Mouse (Mus musculus) heart, postnatal 10 days (tissue): ENCODE measurements around the gene Fam20c. TPM values are rescaled to one million over a fixed set of nuclear protein-coding genes. Genes with fewer than 3 reads are reported as not detected.

Experiments used
- DNase-seq, 2 experiments: peaks; one replicate each; pipeline ENCODE4 v3.0.0; 2021
- intact Hi-C: fragments of 180-260 bp; cut with DNase I; formaldehyde crosslinking; loops from one replicate; pipeline ENCODE4 v1.15.1; 2025
- total RNA-seq, 2 experiments: library from RNA; stranded (reverse); gene quantifications; 2 replicates each; pipeline ENCODE4 v1.2.3; 2021

The Fam20c gene
- total RNA-seq, 2 experiments from 2014 or later, result 11.2 to 14.7 TPM

DNA sequence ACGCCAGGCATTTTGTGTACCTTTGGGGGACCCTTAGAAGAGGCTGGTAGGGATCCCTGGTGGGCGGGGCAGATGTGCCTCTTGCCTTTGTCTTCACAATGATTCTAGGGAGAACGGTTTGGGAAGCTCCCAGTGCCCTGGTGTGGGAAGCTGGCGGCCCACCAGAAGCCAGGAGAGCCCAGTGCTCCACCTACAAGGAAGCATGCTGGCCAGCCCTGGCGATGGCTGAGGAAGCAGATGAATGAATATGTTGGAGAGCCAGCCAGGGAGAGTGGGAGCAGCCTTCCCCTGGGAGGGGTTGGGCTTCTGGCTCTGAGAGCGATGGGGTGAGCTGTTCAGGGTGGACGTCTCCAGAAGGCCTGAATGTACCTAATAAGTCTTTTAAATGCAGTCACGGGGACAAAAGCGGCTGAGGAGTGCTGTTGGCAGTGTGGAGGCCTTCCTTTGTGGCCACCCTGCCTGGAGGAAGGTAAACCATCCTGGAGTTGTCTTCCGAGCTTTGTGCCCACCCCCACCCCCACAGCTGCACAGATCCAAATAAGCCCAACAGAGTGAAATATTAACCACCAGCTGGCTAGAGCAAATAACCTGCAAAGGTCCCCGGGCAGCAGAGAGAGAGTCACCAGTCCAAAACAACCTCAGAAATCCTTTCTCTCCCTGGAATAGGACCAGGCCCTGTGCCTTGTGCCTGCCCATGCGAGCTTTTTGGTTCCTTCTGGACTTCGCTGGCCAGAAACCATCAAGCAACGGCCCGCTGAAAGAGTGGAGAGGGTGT lies 2.2 kb downstream of the Fam20c start:
- intact Hi-C loops, result no loop called here
- DNase-seq, result peak; percentile 63 to 67

DNA sequence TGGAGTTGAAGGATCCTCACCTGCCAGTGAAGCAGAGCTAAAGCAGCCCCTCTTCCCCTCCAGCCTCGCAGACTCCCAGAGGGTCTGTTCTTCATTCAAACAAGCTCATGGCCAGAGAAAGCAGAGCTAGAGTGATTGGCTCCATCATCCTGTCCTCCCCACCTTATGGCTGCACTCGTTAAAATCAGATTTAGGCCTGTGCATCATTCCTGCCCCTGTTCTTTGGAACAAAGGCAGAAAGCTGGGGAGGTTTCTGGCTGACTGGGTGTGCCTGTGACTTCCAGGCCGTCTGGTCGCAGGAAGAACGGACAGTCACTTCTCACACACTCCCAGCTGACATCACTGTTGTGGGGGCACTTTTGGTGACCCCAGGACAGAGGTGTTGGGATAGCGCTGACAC lies 2.8 kb downstream of the Fam20c start:
- intact Hi-C loops, result no loop called here
- DNase-seq, result no peak

DNA sequence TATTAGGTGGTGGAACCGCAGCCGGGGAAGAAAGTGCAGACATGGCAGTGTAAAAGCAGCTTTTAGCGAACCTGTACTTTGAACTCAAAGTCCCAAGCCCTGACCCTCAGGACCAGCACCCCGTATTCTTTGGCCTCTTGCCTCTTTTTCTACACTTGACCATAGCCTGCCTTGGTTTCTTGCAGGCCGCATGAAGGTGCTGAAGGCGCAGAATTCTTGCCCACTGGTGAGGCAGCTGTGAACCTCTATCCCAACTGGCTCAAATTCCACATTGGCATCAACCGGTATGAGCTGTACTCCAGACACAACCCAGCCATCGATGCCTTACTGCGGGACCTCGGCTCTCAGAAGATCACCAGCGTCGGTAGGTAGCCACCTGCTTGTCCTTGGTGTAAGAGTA lies 3.3 kb downstream of the Fam20c start:
- DNase-seq, result no peak
- intact Hi-C loops, result no loop called here

DNA sequence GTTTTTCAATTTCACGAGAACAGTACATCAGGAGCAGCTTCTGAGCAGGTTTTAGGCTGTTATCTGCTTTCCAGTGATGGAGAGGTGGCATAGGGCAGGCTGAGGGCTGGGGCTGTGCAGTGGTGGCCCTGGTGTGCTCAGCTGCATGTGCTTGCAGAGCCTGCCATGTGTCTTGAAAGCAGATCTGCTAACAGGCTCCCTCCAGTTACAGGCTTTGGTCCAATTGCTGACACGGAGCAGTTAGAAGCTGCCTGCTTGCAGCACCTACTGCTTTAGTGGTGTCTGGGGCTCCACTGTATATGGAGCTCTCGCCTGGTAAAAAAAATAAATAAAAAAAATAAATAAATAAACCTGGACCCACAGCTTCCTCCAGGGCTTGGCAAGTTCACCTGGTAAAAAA lies 4.2 kb downstream of the Fam20c start:
- intact Hi-C loops, result no loop called here
- DNase-seq, result no peak

DNA sequence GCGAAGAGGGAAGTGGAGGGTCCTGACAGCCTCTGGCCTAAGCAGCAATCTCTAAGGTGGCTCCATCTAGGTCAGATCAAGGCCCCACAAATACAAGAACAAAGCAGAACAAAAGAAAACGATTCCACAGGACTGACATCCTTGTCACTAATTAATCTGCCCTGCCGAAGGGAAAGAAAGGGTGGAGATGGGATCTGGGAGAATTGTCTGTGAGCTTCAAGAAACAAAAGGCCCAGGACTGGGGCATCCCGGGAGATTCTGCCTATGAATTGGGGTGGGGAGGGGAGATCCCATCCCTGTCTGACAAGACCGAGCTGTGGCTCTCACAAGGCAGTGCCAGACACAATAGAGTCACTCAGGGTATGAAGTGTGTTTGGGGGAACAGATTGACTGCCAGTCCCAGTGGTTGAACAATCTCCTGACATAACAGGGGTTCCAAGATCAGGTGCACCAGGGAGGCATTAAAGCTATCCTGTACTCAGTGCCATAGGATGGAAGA lies 7.6 kb downstream of the Fam20c start:
- intact Hi-C loops, result no loop called here
- no peak for DNase-seq

DNA sequence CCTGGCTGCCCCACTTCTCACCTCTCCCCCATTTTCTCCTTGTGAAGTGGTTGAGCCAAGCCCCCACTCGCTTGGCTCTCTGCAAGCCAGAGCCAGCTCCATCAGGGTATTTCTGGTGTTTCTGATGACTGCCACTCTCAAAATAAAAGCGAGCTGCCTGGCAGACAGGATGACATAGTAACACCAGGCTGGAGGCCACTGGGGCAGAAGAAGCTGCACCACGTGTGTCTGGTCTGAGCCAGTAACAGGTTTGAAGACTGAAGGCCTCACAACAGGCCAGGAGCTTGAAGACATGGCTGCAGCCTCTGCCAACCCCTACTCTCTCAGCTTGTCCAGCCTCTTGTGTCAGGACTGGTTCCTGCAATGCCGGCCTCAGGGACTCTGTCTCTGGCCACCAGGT lies 8.0 kb downstream of the Fam20c start:
- peak in 1 of 2 experiments; percentile 13 for DNase-seq

DNA sequence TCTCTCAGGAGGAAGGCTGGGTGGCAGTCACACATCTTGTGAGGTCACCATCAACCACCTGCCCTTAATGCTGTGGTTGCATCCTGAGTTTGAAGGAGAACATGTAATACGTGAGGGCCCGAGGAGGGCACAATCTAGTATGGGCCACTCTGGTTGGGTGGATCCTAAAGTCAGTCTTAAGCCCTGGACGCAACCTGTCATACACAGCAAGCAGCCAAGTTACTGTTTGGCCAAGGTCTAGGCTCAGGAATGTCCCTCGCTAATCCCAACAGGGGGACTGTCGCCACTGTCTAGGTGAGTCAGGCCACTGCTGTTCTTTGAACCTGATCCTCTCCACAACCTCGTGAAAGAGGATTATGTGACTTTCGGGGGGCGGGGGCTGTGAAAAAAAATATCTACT lies 10.3 kb downstream of the Fam20c start:
- DNase-seq, result no peak
- intact Hi-C loops, result no loop called here

More for the DNA sequence above, 8.0 kb downstream of the Fam20c start:
- intact Hi-C loops, result no loop called here

DNA sequence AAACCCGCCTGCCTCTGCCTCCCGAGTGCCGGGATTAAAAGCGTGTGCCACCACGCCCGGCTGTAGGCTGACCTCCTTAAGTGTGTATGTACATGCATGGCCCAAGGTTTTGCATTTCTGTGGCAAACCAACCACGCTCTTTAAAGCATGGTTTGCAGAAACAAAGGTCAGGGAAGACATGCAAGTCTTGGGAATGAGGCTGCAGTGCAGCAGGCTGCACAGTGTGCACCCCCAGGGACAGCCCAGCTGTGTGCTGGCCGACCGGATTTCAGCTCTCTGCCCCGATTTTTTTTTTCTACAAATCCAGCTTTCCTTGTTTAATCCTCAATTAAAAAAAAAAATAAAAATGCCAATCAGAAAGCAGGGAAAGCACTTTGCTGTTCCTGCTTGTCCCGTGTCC lies 13.3 kb downstream of the Fam20c start:
- intact Hi-C loops, result no loop called here
- DNase-seq, result no peak

DNA sequence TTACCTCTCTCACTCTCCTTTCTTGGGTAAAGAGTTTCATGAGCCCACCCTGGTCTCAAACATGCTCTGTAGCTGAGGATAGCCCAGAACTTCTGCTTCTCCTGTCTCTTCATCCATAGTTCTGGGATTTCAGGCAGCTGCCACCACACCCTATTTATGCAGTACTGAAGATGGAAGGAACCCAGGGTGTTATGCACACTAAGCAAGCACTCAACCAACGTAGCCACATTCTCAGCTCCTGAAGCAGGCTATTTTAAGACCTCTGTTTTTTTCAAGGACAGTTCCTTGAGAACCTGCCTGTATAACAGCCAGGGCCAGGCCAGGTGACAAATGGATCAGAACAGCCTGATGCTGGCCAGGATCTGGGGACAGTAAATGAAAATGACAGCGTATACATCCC lies 14.4 kb downstream of the Fam20c start:
- DNase-seq, result no peak
- intact Hi-C loops, result no loop called here

DNA sequence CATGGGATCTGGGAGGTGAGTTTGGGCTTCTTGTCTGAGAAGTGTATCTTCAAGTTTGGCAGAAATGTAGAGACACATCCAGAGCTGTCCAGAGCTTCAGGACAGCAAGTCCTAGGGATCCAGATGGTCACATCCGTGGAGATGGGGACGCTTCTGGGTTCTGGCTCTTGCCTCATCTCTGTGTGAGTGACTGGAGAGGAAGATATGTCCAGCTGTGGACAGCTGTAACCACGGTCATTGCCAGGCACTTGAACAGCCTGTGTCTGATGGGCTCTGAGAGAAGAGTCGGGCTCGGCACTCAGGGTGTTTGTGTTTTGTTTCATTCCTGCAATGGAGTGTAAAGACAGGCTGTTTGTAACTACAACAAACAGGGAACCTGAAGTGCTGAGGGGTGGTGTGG lies 14.8 kb downstream of the Fam20c start:
- peak; percentile 75 for DNase-seq
- intact Hi-C loops, result no loop called here

DNA sequence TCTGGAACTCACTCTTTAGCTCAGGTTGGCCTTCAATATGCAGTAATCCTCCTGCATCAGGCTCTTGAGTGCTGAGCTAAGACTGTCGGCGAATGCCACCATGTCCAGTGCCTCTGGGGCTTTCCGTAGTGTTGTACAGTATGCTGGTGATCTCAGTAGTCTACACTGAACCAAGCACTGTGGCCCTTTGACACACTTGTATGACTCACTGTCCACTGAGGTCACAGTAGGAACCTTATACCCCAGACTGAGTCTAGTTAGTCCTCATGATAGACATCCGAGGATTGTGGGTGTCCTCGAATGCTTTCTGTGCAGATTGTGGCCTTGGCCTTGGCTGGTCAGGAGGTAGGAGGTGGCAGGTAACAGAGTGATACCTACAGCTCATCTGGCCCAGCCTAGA lies 20.8 kb downstream of the Fam20c start:
- intact Hi-C loops, result no loop called here
- no peak for DNase-seq

DNA sequence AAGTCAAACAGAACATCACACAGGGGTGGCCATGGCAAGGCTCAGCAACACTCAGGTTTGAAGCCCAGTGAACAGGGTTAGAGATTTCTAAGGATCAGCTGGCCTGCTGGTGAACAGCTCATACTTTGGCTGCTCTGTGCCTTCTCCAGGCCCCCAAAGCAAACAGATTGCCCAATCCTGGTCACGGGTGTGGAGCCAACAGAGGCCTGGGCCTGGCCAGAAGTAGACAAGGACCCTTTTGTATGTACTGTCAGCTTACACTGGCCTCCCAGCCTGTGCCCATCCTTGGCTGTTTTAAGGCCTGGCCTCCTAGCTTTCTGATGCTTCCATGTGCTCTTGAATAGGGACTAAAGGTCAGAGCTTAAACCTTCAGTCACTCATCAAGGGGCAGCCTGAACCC lies 22.0 kb downstream of the Fam20c start:
- peak in 1 of 2 experiments; percentile 28 for DNase-seq
- intact Hi-C loops, result no loop called here

DNA sequence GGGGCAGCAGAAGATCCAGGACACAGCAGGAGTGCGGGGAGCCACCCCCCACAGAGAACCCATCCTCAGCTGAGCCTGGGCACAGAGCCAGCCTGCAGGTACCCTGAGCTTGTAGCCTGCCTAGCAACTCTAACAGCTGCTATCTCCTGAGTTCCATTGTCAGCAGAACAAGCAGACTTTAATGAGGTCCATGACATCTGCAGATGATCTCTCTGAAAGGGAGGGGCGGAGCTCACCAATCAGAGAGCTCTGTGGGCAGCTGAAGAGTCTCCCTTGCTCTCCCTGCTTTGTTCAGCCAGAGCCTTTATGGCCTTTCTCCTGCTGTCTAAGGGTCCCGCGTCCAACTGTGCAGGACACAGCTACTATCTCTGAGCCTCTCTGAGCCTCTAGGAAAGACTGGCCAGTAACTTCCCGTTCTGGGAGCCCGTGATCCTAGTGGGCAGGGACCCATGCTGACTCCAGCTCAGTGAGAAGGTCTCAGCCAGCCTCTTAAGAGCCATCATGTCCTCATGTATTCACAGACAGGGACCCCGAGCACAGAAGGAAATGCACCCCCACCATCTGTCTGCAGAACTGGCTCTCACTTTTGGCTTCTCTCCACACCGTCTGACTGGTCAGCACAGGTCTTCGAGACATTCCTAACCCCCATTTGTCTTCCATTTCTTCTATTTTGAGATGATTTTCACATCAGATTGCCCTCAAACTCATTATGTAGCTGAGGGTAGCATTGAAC lies 24.6 kb downstream of the Fam20c start:
- intact Hi-C loops, result no loop called here
- DNase-seq, result no peak

DNA sequence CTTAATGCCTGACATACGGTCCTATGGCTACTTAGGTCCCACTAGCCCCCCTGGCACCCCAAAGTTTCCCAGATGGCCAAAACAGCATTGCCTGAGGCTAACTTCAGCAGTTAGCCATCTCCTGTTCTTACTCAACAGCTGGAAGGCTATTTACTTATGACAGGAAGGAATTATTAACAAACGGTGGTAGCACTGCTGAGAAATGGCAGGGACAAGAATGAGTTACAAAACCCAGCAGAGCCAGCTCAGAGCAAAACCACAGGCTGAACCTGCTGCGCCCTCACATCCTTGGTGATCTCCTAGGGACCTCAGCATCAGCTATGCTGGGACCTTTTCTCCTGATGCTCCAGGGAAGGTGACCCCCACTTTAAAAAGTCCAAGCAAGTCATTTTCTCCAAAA lies 25.3 kb downstream of the Fam20c start:
- DNase-seq, result no peak
- intact Hi-C loops, result no loop called here

DNA sequence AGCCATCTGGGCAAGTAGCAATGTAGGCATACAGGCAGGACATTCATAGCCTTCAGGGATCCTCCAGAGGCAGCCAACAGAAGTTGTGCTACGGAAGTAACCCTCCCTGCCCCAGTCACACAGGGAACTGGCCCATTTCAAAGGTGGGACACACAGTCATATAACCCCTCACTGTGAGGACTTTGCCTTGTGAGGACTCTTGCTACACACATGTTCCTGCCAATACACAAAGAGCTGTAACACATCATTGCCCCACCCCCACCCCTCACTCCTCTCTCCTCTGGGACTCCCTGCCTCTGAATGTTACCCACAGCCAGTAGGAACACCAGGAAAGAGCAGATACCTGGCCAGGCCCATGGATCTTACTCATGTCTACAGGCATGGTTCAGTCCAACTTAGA lies 28.4 kb downstream of the Fam20c start:
- DNase-seq, result no peak
- intact Hi-C loops, result no loop called here

DNA sequence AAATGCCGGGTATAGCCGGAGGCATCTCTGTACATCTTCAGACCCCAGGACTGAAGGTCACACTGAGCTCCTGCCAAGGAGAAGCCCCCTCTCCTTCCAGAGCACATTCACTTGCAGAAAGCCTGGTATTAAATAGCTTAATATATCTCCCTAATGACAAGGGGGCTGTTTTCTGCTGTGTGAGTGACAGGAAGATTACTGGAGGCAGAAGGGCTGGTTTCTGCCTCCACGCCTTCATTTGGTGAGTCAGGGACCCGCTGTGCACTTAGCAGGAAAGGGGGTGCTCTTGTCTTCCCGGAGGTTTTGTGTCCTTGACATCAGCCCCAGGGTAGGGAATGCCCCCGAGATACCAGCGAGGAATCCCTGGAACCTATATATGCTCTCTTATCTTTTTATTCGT lies 28.9 kb downstream of the Fam20c start:
- intact Hi-C loops, result no loop called here
- DNase-seq, result no peak

DNA sequence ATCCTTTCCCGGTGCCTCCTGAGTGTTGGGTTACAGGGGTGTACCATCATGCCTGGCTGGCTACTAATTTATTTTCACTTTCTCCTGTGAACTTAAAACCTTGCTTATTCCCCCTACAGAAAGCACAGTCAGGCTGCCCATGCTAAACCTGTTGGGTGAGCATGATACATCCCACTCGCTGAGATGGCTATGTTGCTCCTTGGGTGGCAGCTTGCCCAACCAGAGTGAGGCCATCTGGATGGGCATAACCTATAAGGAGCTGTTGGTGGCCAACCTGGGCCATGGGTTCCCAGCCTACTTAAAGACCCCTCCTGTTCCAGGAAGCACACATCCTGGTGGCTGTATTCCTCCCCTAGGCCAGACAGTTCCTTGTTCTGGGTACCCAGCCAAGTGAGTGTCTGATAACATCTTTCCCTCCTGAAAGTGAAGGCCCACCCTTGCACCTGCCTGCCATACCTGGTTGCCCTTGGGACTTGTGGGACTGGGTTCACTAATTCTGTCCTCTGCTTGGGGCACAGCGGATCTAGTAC lies 31.7 kb downstream of the Fam20c start:
- intact Hi-C loops, result no loop called here

DNA sequence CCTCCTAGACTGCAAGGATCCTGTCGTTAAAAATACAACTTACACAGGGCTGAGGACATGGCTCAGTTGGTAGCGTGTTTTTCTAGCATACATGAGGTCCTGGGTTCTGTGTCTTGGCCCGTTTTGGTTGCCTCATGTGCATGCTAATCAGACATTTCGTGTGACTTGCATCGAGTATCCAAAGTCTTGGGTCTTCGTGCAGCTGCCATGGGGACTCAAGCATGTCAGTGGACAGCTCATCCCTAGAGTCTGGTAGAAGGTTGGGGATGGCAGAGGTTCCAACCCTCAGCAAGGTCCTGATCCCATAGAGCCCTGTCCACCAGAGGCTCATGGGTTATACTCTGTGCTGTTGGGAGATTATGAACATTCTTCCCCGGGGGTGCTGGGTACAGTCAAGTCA lies 33.3 kb downstream of the Fam20c start:
- intact Hi-C loops, result no loop called here

More for the DNA sequence above, 31.7 kb downstream of the Fam20c start:
- DNase-seq, result no peak

DNA sequence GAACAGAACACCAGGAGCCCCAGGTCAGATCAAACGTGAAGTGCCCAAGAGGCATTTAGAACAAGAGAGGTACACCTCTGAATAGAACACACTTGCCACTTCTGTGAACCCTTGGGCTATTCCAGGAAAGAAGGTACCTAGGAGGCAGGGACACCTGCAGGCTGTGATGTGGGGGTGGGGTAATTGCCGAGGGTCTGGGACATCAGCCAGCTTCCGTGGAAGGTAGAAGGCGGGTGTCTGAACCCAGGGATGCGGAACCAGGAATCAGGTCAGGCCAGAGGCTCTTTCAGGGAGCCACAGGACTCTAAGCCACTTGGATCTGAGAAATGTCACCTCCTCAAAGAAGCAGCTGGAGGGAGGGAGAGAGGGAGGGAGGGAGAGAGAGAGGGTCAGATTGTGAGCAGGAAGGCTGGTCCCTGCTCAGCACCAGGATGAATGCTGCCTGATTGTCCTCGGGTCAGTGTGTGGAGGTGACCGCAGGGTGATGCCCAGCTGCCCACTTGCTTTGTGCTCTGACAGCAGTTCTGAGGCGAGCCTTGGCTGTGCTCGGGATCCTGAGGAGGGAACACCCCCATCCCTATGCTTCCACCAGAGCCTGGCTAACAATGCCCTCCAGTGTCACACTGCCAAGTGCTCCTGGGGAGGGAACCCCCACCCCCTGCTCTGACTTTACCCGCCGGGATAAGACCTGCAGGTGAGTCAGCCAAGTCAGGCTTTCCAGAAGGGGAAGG lies 34.3 kb downstream of the Fam20c start:
- intact Hi-C loops, result no loop called here
- no peak for DNase-seq

More for the DNA sequence above, 33.3 kb downstream of the Fam20c start:
- no peak for DNase-seq

DNA sequence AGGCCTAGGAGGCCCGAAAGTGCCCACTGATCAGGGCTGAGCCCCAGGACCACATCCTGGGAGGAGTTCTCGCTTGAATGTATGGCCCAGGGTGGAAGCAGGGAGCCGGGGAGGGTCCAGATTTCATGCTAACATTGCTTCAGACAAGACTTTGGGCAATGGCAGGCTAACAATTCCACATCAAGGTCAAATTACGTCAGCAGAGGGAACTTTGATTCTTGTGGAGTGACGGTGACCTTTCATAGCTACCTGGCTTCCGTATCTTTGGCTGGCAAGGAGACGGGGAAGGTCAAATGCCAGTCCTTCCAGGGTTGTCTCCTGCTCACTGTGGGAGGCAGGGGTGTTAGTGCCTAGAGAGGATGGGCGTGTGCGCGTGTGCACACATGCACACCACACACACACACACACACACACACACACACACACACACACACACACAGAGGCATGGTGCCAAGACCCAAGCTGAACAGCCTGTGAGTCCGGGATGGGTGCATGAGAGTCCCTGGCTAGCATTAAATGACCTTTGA lies 36.7 kb downstream of the Fam20c start:
- intact Hi-C loops, result no loop called here
- DNase-seq, result no peak

DNA sequence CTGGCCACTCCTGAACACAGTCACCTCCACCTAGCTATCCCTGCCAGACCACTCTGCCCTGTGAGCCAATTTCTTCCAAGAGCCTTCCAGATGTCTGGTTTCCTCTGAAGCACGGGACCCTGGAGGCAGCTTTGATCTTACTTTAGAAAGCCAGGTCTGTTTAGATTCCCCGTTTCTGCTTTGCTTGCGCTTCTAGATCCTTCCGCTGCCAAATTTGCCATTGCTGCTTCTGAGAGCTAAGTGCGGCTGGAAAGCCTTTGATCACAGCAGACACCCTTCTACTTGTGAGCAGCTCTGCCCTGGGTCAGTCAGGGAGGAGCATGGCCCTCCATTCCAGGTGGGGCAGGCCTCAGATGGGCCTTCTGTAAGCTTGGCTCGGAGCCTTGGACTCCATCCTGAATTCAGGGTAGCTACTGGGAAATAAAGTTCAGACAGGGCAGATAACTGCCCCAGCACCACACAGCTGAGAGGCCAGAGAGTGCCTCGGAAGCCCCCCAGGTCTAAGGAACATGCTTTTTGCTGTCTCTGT lies 47.3 kb downstream of the Fam20c start:
- intact Hi-C loops, result no loop called here
- no peak for DNase-seq
